Mouse (Mus musculus): ENCODE results near the gene Hapln2.

The Hapln2 gene

DNA sequence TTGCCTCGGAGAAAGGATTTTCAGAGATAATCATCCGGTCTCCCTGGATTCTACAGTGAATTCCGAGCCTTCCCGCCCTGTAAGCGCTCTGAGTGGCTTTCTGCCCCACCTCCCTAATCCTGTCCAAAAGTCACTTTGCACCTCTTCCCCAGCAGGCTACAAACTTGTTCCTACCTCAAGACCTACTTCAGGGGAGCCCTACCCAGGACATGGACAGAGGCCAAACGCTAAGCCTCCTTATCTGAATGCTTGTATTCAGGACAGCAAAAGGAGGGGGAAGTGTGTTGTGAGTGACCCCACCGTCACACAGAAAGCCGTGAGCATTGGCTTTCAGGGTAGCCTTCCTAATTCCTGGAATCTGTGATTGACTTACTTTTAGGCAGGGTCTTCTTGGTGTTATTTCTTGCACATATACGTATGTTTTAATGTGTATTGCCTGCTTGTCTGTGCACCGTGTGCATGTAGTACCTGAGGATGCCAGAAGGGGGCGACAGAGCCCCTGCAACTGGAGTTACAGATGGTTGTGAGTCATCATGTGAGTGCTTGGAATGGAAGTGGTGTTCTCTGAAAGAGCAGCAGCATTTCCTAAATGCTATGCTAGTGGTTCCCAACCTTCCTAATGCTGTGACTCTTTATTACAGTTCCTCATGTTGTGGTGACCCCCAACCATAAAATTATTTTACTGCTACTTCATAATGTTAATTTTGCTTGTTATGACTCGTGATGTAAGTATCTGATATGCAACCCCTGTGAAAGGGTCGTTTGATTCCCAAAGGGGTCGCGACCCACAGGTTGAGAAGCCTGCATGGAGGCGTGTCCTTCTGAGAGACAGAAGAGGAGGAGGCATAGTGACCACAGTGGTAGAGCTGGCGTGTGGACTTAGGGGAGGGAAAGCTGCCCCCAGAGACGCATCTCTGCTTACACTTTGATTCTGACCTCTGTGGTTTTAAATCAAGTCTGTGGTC lies 21.3 kb downstream of the Hapln2 start:
- DNase-seq (ENCODE audit: low read depth, low spot score): no peak

DNA sequence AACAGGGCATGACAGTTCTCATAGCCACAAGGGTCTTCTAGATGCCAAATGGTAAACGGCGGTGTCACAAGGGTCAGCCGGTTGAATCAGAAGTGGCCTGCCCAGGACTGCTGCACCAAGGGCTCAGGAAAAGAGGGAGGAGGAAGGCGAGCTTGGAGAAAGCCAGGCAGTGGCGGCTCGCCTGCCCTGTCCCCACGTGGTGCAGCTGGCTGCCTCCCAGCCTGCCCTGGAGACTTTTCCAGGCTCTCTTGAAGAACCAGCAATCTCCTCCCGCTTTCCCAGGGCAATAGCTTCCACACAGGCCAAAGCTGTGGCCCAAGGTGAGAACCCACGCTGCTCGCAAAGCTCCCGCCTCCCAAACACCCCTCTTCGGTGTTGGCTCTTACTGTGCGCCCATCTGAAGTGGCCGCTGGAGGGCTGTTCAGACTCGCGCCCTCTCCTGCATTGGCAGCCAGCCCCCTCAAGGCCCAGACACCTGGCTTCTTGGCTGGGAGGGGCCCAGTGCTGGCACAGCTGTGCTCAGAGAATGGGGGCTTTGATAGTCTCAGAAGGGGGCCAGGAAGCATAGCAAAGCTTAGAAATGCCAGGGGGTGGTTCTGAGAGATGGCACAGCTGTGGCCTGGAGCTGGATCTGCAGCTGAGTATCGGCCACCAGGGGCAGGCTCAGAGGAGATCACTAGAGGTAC lies 24.9 kb downstream of the Hapln2 start:
- DNase-seq (ENCODE audit: low read depth, low spot score): no peak

DNA sequence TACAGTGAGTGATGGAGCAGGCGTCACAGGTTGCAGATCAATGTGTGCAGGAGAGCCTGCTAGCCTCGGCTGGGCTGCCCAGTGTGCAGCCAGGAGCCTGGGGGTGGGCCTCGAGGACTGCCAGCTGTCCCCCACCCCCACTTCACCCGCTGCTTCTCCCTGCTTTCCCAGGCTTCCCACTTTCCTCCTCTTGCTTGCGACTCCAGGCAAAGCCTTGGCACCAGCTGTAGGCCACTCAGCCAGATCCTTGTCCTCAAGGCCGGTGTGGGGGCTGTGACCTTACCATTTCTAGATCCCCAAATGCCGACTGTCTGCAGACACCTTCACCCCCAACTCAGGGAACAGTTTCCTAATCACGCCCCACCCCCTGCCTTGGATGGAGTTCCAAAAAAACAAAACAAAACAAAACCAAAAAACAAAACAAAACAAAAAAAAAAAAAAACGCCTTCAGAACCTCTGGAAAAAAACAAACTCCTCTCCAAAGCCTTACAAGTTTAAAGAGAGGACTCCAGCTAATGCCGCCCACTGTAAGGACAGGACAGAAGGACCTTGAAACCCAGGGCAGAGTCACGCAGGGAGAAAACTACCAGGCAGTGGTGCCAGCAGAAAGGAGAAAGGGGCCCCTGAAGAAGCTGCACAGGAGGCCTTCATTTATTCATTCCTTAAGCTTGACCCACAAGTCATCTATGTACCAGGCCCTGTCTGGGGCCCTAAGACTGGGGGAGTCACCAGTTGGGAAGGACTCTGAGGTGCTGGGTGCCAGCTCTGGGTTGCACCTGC lies 26.4 kb downstream of the Hapln2 start:
- no peak for DNase-seq (ENCODE audit: low read depth, low spot score)

DNA sequence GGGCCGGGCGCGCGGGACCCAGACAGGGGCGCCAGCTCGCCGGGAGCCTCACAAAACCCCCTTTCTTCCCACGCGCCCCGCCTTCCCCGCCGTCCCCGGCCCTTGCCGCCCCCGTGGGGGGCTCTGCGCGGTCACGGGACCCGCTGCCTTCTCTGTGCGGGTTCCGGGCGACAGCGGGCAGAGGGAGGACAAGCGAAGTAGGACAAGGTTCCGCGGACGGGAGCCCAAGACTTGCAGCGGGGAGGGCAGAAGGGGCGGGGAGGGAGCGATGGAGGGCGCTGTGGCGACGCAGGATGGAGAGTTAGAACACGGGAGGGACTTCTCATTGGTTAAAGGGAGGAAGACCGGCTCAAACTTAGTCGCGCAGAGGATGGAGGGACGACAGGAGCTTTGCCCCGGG lies 27.2 kb downstream of the Hapln2 start, which contains the start of gene Bcan:
TSS of gene Bcan (minus strand) at position 50 of the 400 bp plus-strand sequence.
- peak; percentile 38 for DNase-seq (ENCODE audit: low read depth, low spot score)

DNA sequence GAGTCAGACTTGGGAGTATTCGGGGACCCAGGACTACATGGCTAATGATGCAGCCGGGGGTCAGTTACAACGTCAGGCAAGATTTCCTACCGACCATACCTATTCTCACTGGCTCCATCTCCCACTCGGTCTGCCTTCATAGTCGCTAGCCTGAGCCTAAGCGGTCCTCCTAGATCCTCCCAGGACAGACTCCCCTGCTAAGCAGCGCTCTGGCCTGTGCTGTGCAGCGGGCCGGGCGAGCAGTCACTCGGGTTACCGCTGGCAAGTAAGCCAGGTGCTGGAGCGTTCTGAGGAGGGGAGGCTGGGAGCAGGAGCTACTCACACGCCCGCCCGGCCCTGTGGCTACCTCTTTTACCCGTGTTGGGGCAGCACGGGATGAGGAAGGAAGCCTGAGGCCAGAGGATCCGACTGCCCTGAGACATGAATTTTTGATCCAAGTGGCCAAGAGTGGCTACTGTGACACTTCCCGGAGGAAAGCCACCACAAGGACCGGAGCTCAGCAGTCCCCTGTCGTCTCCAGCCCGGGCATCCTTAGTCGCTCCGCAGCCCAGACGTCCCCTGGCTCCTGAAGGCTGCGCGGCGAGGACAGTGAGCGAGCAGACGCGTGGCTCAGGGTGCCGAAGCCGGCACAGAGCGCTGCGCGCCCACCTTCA lies 28.0 kb downstream of the Hapln2 start:
- no peak for DNase-seq (ENCODE audit: low read depth, low spot score)

DNA sequence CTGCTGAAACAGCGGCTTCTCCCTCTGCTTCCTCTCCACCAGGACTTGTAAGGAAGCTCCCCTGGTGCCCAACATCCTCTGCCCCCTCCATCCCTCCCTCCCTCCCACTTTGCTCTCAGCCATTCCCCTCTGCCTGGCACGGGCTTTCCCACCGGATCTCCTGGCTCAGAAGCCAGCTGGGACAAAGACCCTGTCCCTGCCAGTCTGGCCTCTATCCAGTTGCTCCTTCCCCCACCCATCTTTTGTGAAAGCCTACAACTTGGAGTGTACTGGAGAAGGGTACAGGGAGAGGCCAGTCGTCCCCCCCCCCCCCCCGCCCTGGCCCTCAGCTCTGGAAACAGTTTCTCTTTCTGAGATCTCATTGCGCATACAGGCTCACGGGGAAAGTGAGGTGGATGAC lies 28.6 kb downstream of the Hapln2 start:
- DNase-seq (ENCODE audit: low read depth, low spot score): no peak

DNA sequence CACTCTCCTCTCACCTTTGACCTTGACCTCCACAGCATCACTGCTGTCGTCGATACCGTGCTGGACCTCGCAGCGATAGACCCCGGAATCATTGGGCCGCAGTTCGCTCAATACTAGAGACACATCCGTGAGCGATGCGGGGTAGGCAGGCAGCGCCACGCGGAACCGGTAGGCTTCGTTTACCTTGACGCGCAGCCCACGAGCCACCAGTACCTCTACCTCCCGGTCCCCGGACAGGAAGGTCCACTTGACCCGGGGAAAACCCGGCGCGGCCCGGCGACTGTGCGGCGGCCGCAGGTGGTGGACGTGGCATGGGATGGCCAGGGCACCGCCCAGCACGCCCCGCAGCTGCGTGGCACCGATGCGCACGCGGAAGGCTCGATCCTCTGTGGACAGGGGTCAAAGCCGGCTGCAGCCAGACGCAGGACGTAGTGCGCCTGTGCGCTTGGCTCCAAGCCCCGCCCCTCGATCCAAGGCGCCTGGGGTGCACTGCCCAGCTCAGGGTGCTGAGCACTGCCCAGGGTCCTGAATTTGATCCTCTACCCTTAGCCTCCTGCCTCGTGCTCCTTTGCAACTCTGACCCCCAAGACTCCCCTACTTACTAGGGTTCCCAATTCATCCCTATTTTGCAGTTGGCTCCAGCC lies 30.3 kb downstream of the Hapln2 start:
- DNase-seq (ENCODE audit: low read depth, low spot score): no peak

DNA sequence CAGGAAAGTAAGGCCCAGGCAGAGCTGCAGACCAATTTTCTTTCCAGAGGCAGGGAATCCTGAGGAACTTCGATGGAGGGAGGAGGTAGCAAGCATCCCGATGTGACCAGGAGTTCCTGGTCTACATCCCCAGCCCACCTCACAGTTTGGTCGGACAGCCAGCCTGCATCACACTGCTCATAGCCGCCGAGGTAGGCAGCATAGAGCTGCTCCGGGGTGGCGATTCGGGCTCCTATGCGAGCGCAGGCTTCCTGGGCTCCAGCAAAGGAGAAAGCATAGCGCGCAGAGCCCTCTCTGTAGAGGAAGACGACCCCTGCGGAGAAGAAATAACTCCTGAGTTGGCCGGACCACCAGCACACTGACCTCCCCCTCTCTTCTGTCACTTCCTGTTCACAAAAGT lies 31.0 kb downstream of the Hapln2 start:
- no peak for DNase-seq (ENCODE audit: low read depth, low spot score)

DNA sequence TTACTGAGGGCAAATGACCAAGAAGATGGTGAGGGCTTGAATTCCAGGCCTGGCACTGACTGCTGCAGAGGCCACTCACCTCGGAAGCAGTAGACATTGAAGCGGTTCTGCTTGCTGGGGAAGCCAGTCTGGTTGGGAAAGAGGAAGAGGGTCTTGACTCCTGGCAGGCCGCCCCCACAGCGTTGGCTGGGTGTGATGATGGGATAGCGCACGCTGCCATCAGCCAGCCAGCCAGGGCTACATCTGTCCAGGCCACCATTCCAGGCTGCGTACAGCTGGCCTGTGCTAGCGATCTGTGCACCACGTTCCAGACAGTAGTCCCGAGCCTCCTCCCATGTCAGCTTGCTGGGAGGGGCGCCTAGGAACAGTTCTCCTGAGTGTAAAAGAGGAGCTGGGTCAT lies 32.1 kb downstream of the Hapln2 start:
- DNase-seq (ENCODE audit: low read depth, low spot score): no peak

DNA sequence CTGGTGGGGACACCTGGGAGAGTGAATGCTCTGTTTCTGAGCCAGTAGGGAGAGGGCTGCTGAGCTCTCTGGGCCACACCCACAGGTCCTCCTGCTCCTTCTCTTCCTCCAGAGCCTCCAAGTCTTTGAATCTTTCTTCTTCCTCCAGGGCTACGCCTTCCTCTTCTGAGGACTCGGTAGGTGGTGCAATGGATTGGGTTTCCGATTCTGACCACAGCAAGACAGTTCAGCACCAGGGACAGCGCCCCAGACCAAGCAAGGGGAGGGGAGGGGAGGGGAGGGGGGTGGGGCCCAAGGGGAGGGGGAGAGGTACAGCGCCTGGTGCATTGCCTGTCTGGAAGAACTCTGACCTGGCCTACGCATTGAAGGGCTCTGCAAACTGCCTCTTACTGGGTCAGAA lies 33.9 kb downstream of the Hapln2 start:
- no peak for DNase-seq (ENCODE audit: low read depth, low spot score)

DNA sequence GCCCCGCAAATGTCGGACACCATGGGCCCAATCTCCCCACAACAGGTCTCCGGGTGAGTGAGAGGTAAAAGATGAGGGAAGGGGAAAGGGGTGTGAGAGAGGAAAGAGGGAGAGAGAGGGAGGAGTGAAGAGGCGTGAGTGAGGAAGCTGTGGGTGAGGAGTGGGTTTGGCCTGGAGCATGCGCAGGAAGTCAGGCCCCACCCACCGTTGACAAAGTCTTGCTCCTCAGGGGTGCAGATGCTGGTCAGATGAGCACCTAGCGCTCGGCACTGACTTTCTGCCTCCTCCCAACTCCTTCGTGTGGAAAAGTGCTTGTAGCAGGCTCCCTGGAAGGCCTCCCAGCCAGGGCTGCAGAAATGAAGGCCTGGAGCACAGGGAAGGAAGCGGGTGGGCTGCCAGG lies 37.4 kb downstream of the Hapln2 start:
- DNase-seq (ENCODE audit: low read depth, low spot score): no peak

DNA sequence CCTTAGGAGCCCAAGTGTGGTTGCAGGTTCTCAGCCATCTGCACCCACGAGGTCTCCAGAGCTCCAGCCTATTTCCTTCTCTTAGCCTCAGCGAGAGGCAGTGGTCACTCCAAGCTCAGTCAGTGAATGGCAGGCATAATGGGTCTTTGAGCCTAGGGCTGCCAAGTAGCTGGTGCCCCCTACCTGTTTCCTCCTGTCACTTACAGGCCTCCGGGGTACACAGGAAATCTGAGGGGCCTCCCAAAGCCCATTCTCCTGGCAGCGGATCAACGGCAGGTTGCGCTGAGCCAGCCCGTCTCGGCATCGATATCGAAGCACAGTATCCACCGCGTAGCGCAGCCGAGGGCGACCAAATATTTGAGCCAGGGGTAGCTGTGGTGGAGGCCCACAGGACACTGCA lies 39.3 kb downstream of the Hapln2 start:
- no peak for DNase-seq (ENCODE audit: low read depth, low spot score)

DNA sequence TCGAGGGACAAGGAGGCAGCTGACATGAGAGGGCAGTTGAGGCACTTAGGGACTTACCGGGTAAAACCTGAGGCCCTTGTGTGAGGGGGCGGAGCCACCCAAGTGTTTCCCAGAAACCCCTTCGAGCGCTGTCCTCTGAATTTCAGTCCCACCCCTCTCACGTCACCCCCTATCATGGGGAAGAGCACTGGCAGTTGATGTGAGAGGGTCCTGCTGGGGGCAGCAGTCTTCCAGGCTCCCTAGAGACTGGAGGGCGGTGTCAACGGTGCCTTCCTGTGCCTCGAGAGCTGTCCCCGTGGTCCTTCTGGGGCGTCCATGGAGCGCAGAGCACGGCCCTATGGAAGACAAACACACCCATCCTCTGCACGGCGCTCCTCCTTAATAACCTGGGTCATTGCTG lies 39.8 kb downstream of the Hapln2 start:
- DNase-seq (ENCODE audit: low read depth, low spot score): no peak

DNA sequence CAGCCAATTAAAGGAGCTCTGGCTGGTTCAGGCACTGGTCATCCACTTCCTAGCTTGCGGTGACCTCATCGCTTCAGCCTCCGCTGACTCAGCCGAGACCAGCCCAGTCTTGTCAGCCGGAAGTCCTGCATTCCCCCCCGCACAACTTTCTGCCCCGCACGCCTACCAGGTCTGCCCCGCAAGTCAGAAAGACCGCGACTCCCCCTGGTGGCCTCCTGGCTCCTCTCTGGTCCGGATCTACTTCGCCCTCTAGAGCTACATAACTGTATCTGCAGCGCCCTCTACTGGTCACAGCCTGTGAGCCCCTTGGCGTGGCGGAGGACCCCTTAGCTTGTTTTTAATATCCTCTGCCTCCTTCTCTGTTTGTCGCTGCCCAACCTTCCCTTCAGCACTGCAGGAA lies 40.5 kb downstream of the Hapln2 start:
- DNase-seq (ENCODE audit: low read depth, low spot score): peak; percentile 75

DNA sequence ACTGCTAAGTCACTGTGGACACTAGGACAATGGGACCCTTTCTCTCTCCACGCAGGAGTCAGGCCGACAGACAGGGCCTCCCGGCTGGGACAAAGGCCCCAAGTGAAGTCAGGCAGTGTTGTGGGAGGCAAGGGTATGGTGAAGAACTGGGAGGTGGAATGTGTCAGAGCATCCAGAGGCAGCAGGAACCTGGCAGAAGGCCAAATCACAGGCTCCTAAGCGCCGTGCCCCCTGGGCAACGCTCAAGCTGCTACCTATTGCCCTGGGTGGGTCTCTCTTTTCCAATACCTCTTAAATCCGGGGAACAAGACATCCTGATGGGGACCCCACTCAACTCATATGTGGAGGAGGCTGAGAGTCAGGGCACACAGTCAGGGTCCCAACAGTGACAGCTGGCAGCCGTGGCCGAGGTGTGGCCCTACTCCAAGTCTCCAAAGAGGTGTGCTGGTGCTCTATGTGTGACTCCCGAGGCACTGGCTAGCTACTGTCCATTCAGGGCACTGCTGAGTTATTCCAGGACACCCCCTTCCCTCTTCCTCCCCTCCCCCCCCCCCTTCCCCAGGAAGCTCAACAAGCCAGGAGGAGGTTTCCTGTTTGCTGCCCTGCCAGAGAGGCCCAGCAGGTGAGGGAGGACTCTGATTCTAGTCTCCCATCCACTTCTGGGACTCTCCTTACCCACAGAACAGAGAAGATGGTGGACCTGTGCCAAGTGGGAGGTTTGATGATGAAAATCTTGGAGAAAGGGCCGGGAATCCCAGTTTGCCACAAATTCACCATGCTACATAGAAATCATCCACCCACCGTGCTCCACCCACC lies 41.7 kb downstream of the Hapln2 start:
- DNase-seq (ENCODE audit: low read depth, low spot score): no peak

DNA sequence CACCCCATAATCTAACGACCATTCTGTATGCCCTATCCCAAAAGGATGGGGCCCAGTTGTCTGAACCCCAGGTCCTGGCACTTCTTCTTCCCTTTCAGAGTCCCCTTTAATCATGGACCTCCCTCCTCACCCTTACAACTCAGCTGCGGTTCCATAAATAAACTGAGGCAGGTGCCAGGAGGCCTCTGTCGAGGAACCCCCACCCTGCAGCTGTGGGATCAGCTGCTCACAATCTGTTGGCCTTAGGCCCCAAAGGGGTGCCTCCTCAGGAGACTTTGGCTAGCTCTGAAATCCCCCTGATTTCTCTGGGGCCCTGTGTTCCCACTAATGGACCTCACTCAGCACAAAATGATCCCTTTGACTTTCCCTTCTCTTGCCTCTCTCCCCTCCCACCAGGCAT lies 43.3 kb downstream of the Hapln2 start:
- DNase-seq (ENCODE audit: low read depth, low spot score): no peak

DNA sequence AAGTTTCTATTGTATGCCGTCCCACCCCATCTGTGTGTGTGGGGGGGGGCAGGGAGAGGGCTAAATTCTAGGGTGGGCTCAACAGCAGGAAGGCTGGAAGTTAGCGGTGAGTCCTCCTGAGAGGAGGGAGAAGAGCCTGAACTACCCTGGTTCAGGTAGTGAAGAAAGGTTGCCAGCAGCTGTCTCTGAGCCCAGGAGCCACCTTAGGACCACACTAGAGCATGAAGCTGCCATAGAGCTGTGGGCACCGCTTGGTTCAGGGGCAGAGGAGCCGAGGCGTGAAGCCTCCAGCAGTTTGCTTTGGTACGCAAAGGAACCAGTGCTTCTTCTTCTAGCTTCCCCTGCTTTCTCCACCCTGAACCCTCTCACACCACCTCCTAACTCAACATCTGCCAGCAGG lies 43.8 kb downstream of the Hapln2 start:
- no peak for DNase-seq (ENCODE audit: low read depth, low spot score)

DNA sequence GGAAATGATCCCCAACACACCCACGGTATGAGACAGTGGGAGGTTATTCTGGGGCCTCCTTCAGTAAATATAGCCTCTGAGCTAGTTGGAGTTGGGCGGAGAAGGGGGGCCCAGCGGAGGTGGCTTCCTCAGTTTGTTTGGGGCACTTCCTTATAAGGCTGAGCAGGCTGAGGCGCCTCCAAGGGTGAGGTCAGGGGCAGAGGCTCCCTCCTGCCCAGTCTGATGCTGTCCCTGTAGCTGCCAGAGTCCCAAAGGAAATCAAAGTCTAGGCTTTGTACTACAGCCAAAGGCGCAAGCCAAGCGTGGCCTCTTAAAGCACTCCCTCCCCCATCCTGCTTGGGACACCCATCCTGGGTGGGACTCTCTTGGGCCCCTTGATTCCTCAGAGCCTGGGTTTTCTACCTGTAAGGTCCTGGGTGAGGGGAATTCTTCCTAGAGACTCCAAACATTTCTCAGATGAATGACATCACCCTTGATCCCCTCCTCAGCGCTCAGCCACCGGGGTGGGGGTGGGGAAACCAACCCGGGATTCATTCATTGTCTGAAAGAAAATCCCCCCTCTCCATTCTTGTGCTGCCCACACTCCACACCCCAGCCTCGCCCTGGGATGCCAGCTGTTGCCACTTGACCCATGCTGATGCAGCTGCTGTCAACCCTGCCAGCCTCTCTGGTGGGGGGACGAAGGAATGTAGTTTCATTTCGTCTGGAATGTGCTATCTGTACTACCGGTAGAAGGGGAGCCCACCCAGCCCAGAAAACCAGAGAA lies 44.4 kb downstream of the Hapln2 start:
- DNase-seq (ENCODE audit: low read depth, low spot score): no peak
